Mouse (Mus musculus) testis, adult 2 months (tissue): ENCODE data around the gene Ppfibp1.

ENCODE experiments used
- CTCF ChIP-seq: fragments of 200-500 bp; IDR thresholded peaks from 2 replicates; pipeline ENCODE4 v1.5.1; 2012; ENCODE audit warnings: low read depth, mild to moderate bottlenecking, inconsistent platforms, low read length, moderate library complexity; ENCODE audit not compliant: control insufficient read depth, insufficient read depth, insufficient replicate concordance
- POLR2A ChIP-seq: fragments of 200-500 bp; IDR thresholded peaks from 2 replicates; pipeline ENCODE4 v1.6.1; 2012; ENCODE audit warnings: low read depth, mild to moderate bottlenecking, inconsistent platforms, low read length, moderate library complexity; ENCODE audit not compliant: control insufficient read depth

GRCm38 (mm10) chr6:147051666-147052065 is 163.4 kb downstream of the Ppfibp1 start:
- TF ChIP-seq CTCF (no peak), POLR2A (no peak)
